Mouse (Mus musculus) embryonic fibroblast, embryonic 13.5 days (primary cell): ENCODE results near the gene Hectd4.

ENCODE experiments used
- CTCF ChIP-seq: IDR thresholded peaks from 2 replicates; pipeline ENCODE4 v1.5.1; 2011; ENCODE audit warnings: mild to moderate bottlenecking, control low read depth, low read length, moderate library complexity, borderline replicate concordance; ENCODE audit not compliant: insufficient read depth
- POLR2A ChIP-seq: IDR thresholded peaks from 2 replicates; pipeline ENCODE4 v1.6.1; 2011; ENCODE audit warnings: low read depth, mild to moderate bottlenecking, control low read depth, low read length, moderate library complexity

GRCm38 (mm10) chr5:121398146-121398964 is 178.3 kb downstream of the Hectd4 start:
- TF ChIP-seq POLR2A (no peak), CTCF (no peak)
